Mouse (Mus musculus) bone marrow macrophage, adult 2 months (primary cell): ENCODE data around the gene Cdh15.

ENCODE experiments used
- CTCF ChIP-seq: IDR thresholded peaks from 2 replicates; pipeline ENCODE4 v1.5.1; 2012; ENCODE audit warnings: low read depth, mild to moderate bottlenecking, low read length, moderate library complexity
- POLR2A ChIP-seq: IDR thresholded peaks from 2 replicates; pipeline ENCODE4 v1.6.1; 2012; ENCODE audit warnings: mild to moderate bottlenecking, low read depth, low read length, borderline replicate concordance

DNA sequence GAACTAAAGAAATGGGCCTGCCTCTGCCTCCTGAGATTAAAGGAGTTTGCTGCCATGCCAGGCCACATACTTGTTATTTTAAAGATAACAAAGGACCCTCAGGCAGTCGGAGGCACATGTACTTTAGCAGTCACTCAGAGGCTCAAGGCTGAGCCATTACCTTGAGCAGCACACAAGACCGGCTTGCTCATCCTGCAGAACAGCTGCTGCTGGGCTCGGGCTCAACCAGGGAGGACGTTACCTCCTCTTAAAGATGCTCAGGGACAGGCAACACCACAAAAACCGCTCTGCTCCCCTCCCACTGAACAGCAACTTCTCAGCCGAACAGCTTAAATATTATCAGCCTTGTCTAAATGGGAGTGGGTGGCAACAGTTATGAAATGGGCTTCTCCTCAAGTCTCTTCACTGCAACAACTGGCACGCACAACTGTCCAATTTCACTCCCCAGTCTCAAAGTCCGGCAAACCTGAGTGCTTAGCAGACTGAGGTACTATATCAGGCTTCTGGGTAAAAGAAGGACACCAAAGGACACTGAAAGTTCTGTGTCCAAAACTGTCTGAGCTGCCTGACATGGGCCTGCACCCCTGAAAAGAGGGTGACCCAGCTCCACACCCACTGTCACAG lies 54.2 kb downstream of the Cdh15 start:
- TF ChIP-seq CTCF, result no peak
- no peak for TF ChIP-seq POLR2A
